Mouse (Mus musculus) limb, embryonic 10.5 days (tissue): ENCODE measurements around the gene Avpr1b. TPM values are rescaled to one million over a fixed set of nuclear protein-coding genes. Genes with fewer than 3 reads are reported as not detected.
"Not testable (repeated sequence)": the region's sequence is repeated elsewhere in the genome, so short reads cannot be mapped to it uniquely, and the experiment has no call there.

Experiments
- DNase-seq: peaks from one replicate; pipeline ENCODE4 v3.0.0-alpha.2; 2017; ENCODE audit warnings: low spot score
- H3K27ac ChIP-seq: fragments of 300-500 bp; sonication (generic); 2 replicates; pipeline ENCODE4 v1.5.1; 2016; ENCODE audit warnings: mild to moderate bottlenecking
- H3K27me3 ChIP-seq: fragments of 300-500 bp; sonication (generic); 2 replicates; pipeline ENCODE4 v1.6.1; 2016; ENCODE audit warnings: low read depth, mild to moderate bottlenecking; ENCODE audit not compliant: poor library complexity, severe bottlenecking
- H3K36me3 ChIP-seq: fragments of 300-500 bp; sonication (generic); 2 replicates; pipeline ENCODE4 v1.6.1; 2016; ENCODE audit warnings: mild to moderate bottlenecking, moderate library complexity
- H3K4me1 ChIP-seq: fragments of 300-500 bp; sonication (generic); 2 replicates; pipeline ENCODE4 v1.6.1; 2016
- H3K4me3 ChIP-seq: fragments of 300-500 bp; sonication (generic); 2 replicates; pipeline ENCODE4 v1.5.1; 2016; ENCODE audit warnings: mild to moderate bottlenecking, moderate library complexity
- H3K9me3 ChIP-seq: fragments of 300-500 bp; sonication (generic); replicated peaks from 2 replicates; pipeline ENCODE4 v1.6.1; 2016; ENCODE audit warnings: mild to moderate bottlenecking
- WGBS: fragments of 180-500 bp; shearing (Covaris S2); methylation state at CpG from one replicate; pipeline ENCODE4 v1.1.7; 2016; 5-methylcytosine and 5-hydroxymethylcytosine counted together
- polyA plus RNA-seq: library from polyadenylated mRNA; unstranded; fragments of >200 nt; fragmentation: Nextera tagmentation; extraction: Ambion mirVana; gene quantifications from 2 replicates; pipeline ENCODE4 v1.2.1, GENCODE M21; 2016

The Avpr1b gene
- polyA plus RNA-seq, 1 experiment from 2014 or later = not detected

- not testable (repeated sequence) for H3K9me3 ChIP-seq, H3K4me1 ChIP-seq, H3K36me3 ChIP-seq, H3K27ac ChIP-seq, H3K27me3 ChIP-seq, DNase-seq, H3K4me3 ChIP-seq
- 94% methylated on average over 6 of the region's 6 CpGs for WGBS
These were observed 33.2 kb downstream of the Avpr1b start for GRCm38 (mm10) chr1:131632216-131632615.

DNA sequence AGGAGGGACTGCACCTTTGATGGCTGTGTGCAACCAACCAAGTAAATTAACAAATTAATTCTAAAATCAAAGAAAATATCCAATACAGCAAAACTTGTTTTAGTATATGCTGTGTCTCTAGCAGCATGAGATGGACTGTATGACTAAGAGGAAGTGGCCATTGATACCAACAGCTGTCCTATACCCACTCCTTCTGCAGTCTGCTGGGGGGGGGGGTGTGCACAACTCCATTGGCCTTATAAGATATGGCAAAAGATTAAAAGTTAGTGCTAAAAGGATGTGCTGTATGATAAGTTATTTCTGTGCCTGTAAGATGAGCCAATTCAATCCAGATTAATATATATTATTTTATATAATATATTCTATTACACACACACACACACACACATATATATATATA is 35.5 kb downstream of the Avpr1b start:
- no peak overlapping the region for H3K27ac ChIP-seq
- no peaks in the 10 kb centered on the region for H3K27me3 ChIP-seq
- H3K9me3 ChIP-seq = no peaks in the 10 kb centered on the region
- no peak overlapping the region for H3K4me3 ChIP-seq
- no peak for DNase-seq
- no peaks in the 10 kb centered on the region for H3K4me1 ChIP-seq
- H3K36me3 ChIP-seq = no peaks in the 10 kb centered on the region

DNA sequence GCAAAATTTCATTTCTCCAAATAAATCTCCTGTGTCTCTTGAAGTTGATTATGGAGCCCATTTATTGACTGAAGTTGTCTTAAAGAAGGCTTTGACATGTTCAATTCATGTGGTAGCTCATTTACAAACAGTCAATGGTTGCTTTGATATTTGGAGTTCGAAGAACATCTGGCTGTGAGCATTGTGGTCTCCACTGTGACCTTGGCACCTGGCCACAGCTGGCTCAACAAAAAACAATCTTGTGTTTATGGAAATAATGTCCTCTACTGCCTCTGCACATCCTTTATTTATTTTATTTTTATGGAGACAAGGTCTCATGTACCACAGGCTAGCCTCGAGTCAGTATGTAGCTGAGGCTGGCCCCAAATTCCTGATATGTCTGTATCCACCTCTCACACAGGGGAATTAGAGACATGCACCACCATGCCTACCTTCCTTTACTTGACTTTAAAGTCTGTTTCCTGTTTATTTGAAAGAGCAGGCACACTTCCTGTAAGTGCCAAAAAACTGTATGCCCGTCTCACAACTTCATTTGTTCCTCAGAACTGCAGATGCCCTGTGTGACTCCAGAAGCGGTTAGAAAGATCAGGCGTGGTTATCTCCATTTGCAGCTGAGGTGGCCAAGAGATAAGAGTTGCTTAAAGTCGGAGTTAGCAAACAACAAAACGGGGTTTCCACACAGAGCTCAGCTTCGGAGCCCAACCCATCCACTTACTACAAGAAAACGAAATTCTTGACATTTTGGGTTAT is 38.9 kb downstream of the Avpr1b start, which contains the start of gene Ctse:
TSS of gene Ctse (plus strand) at position 516 of the 750 bp plus-strand sequence.
- 83% methylated on average over 9 of the region's 9 CpGs for WGBS
- no peaks in the 10 kb centered on the region for H3K4me1 ChIP-seq
- no peaks in the 10 kb centered on the region for H3K27me3 ChIP-seq
- no peak for DNase-seq
- no peaks in the 10 kb centered on the region for H3K9me3 ChIP-seq
- no peak within 1 kb of the TSS for H3K4me3 ChIP-seq
- no peaks in the 10 kb centered on the region for H3K36me3 ChIP-seq
- H3K27ac ChIP-seq = no peak within 1 kb of the TSS

GRCm38 (mm10) chr1:131638541-131639421 is 39.7 kb downstream of the Avpr1b start:
- H3K4me3 ChIP-seq = no peak overlapping the region
- H3K27ac ChIP-seq = no peak overlapping the region
- no peaks in the 10 kb centered on the region for H3K9me3 ChIP-seq
- H3K27me3 ChIP-seq = no peaks in the 10 kb centered on the region
- no peak for DNase-seq
- no peaks in the 10 kb centered on the region for H3K36me3 ChIP-seq
- no peaks in the 10 kb centered on the region for H3K4me1 ChIP-seq
- 88% methylated on average over 9 of the region's 9 CpGs for WGBS

GRCm38 (mm10) chr1:131640062-131640461 is 41.0 kb downstream of the Avpr1b start:
- Histone ChIP-seq H3K36me3 (no peaks in the 10 kb centered on the region), H3K27ac (no peak overlapping the region), H3K4me1 (no peaks in the 10 kb centered on the region), H3K9me3 (no peaks in the 10 kb centered on the region), H3K4me3 (no peak overlapping the region), H3K27me3 (no peaks in the 10 kb centered on the region)
- no peak for DNase-seq
- WGBS = 90% methylated on average over 4 of the region's 4 CpGs

- no peak overlapping the region for H3K27ac ChIP-seq
- no peaks in the 10 kb centered on the region for H3K36me3 ChIP-seq
- DNase-seq = no peak
- no peak overlapping the region for H3K4me3 ChIP-seq
- WGBS = 95% methylated on average over 13 of the region's 13 CpGs
- H3K27me3 ChIP-seq = no peaks in the 10 kb centered on the region
- no peaks in the 10 kb centered on the region for H3K9me3 ChIP-seq
- H3K4me1 ChIP-seq = no peaks in the 10 kb centered on the region
These were observed 42.5 kb downstream of the Avpr1b start for GRCm38 (mm10) chr1:131641565-131641964.

GRCm38 (mm10) chr1:131642251-131642650 is 43.2 kb downstream of the Avpr1b start:
- Histone ChIP-seq H3K27me3 (no peaks in the 10 kb centered on the region), H3K9me3 (no peaks in the 10 kb centered on the region), H3K4me1 (no peaks in the 10 kb centered on the region), H3K36me3 (no peaks in the 10 kb centered on the region), H3K27ac (no peak overlapping the region), H3K4me3 (no peak overlapping the region)
- WGBS = 91% methylated on average over 2 of the region's 2 CpGs
- DNase-seq = no peak

DNA sequence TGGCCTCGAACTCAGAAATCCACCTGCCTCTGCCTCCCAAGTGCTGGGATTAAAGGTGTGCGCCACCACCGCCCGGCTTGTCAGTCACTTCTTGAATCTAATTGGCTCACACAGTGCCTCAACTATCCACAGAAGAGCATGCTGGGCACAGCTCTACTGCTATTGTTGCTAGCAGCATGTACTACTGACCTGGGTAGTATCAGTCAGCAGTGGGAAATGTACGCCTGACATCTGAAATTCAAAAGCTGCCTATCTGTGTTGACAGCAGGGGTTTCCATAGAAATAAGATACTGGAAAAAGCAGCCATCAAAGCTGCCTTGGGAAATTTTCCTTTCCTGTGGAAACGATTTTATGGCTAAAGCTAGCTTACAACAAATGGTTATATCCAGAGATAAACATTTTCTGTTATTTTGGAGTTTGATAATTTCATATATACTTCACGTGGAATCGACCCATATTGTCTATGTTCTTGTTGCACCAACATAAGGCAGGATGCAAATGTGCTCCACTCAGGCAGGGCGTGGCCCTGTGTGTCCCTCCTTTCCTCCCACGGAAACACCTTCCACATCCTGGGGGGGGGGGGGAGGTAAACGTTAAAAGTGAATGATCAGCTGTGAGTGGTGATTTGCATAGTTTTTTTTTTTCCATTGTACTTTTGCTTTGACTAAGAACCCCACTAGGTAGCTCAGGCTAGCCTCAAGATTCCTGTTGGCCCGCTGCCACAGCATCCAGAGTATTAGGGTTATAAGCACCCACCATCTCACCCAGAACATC is 53.8 kb downstream of the Avpr1b start:
- 81% methylated on average over 12 of the region's 12 CpGs for WGBS
- no peaks in the 10 kb centered on the region for H3K36me3 ChIP-seq
- H3K9me3 ChIP-seq = no peaks in the 10 kb centered on the region
- no peak for DNase-seq
- H3K27me3 ChIP-seq = no peaks in the 10 kb centered on the region
- H3K4me1 ChIP-seq = peaks cover 5% of the 10 kb centered on the region
- no peak overlapping the region for H3K4me3 ChIP-seq
- no peak overlapping the region for H3K27ac ChIP-seq

- Histone ChIP-seq H3K9me3 (no peaks in the 10 kb centered on the region), H3K4me3 (no peak overlapping the region), H3K27me3 (no peaks in the 10 kb centered on the region), H3K4me1 (peaks cover 6% of the 10 kb centered on the region), H3K36me3 (no peaks in the 10 kb centered on the region), H3K27ac (no peak overlapping the region)
- 85% methylated on average over 6 of the region's 6 CpGs for WGBS
- DNase-seq = no peak
These were observed 56.6 kb downstream of the Avpr1b start for GRCm38 (mm10) chr1:131655601-131656000.

- peak; percentile 93 for DNase-seq
- no peaks in the 10 kb centered on the region for H3K9me3 ChIP-seq
- peak overlapping the region; percentile 34; the same call in 1 of the 2 replicates for H3K4me3 ChIP-seq
- no peaks in the 10 kb centered on the region for H3K27me3 ChIP-seq
- peaks cover 6% of the 10 kb centered on the region for H3K4me1 ChIP-seq
- no peaks in the 10 kb centered on the region for H3K36me3 ChIP-seq
- WGBS = under 1% methylated on average over 11 of the region's 11 CpGs
- peak overlapping the region; percentile 81 for H3K27ac ChIP-seq
These were observed 58.9 kb downstream of the Avpr1b start for GRCm38 (mm10) chr1:131657945-131658354.

GRCm38 (mm10) chr1:131659512-131660085 is 60.6 kb downstream of the Avpr1b start:
- 75% methylated on average over 5 of the region's 5 CpGs for WGBS
- Histone ChIP-seq H3K27ac (no peak overlapping the region), H3K36me3 (no peaks in the 10 kb centered on the region), H3K4me1 (peaks cover 6% of the 10 kb centered on the region), H3K27me3 (no peaks in the 10 kb centered on the region), H3K4me3 (no peak overlapping the region), H3K9me3 (no peaks in the 10 kb centered on the region)
- no peak for DNase-seq

DNA sequence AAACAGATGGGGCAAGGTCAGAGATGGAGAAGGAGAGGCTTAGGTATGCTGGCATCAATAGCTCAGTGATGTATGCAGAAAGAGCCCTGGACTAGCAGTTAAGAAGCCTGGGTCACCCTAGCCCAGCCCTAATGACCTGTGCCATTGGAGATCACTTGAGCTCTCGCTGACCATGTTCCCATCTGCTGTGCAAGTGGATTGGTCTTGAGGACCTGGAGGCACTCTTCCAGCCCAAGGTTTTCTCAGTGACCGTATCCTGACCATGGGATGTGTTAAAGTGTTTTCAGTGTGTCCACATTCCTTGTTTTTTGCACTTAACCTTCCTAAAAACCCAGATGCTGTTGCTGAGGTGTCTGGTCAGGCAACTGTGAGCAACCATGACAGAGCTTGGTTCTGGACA is 61.2 kb downstream of the Avpr1b start:
- H3K36me3 ChIP-seq = no peaks in the 10 kb centered on the region
- no peaks in the 10 kb centered on the region for H3K9me3 ChIP-seq
- no peaks in the 10 kb centered on the region for H3K27me3 ChIP-seq
- WGBS = 88% methylated on average over 2 of the region's 2 CpGs
- H3K27ac ChIP-seq = no peak overlapping the region
- H3K4me1 ChIP-seq = peaks cover 6% of the 10 kb centered on the region
- H3K4me3 ChIP-seq = no peak overlapping the region
- no peak for DNase-seq
